Mouse (Mus musculus) erythroblast, embryonic 14.5 days (primary cell): ENCODE data around the gene Efna5. TPM values are rescaled to one million over a fixed set of nuclear protein-coding genes. Genes with fewer than 3 reads are reported as not detected.

Experiments used
- H3K27me3 ChIP-seq: 2 replicates; pipeline ENCODE4 v1.6.1; 2012; ENCODE audit warnings: inconsistent platforms; ENCODE audit not compliant: control insufficient read depth
- H3K36me3 ChIP-seq: 2 replicates; pipeline ENCODE4 v1.6.1; 2012; ENCODE audit warnings: mild to moderate bottlenecking, inconsistent platforms; ENCODE audit not compliant: control insufficient read depth
- H3K4me1 ChIP-seq: 2 replicates; pipeline ENCODE4 v1.6.1; 2012; ENCODE audit warnings: inconsistent platforms; ENCODE audit not compliant: control insufficient read depth
- H3K4me3 ChIP-seq: replicated peaks from 2 replicates; pipeline ENCODE3; 2012; ENCODE audit warnings: moderate library complexity, mild to moderate bottlenecking, inconsistent platforms
- H3K9me3 ChIP-seq: 2 replicates; pipeline ENCODE4 v1.6.1; 2012; ENCODE audit warnings: low read length, inconsistent platforms, mixed read lengths; ENCODE audit not compliant: control insufficient read depth
- GATA1 ChIP-seq: IDR thresholded peaks from 2 replicates; pipeline ENCODE4 v1.6.1; 2012; ENCODE audit warnings: low read length, inconsistent platforms, mixed read lengths
- TAL1 ChIP-seq: IDR thresholded peaks from 3 replicates; pipeline ENCODE4 v1.6.1; 2012; ENCODE audit warnings: low read length, inconsistent platforms, mixed read lengths
- polyA plus RNA-seq: library from polyadenylated mRNA; stranded (reverse); fragments of >175 nt; gene quantifications from 2 replicates; pipeline ENCODE4 v1.2.3, GENCODE M21; 2012

Efna5 gene
- polyA plus RNA-seq, 1 experiment, result not detected

DNA sequence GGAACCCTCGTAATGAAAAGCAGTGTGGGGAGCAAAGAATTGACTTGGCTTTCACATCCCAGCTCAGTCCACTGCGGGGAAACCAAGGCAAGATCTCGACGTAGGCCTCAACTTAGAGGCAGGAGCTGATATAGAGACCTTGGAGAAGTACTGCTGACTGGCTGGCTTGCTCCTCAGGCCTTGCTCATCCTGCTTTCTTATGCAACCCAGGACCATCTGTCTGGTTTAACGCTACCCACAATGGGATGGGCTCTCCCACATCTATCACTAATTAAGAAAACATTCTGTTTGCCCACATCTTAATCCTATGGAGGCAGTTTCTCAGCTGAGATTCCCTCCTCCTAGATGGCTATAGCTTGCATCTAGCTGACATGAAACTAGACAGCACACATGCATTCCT lies 105.7 kb downstream of the Efna5 start:
- Histone ChIP-seq H3K36me3 (no peaks in the 10 kb centered on the region), H3K4me1 (no peaks in the 10 kb centered on the region), H3K4me3 (no peak overlapping the region), H3K27me3 (no peaks in the 10 kb centered on the region), H3K9me3 (no peaks in the 10 kb centered on the region)
- TF ChIP-seq TAL1 (no peak), GATA1 (no peak)

DNA sequence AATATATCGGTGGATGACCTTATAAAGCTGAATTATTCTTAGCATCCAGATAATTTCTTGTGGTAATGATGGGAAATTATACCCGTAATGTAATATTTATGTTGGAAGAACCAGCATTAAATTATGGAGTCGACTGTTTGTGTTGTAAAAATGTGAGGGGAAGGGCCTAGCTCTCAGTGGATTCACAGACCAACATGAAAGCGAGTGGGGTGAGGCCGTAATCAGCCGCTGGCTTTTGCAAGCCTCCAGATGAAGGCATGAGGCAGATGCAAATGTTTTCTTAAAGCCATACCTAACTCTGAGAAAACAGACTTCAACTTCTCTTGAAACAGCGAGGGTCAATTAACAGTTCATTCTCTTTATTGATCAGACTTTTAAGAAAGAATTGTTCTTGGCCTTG lies 106.4 kb downstream of the Efna5 start:
- Histone ChIP-seq H3K4me1 (no peaks in the 10 kb centered on the region), H3K4me3 (no peak overlapping the region), H3K9me3 (no peaks in the 10 kb centered on the region), H3K27me3 (no peaks in the 10 kb centered on the region), H3K36me3 (no peaks in the 10 kb centered on the region)
- TF ChIP-seq GATA1 (no peak), TAL1 (no peak)

DNA sequence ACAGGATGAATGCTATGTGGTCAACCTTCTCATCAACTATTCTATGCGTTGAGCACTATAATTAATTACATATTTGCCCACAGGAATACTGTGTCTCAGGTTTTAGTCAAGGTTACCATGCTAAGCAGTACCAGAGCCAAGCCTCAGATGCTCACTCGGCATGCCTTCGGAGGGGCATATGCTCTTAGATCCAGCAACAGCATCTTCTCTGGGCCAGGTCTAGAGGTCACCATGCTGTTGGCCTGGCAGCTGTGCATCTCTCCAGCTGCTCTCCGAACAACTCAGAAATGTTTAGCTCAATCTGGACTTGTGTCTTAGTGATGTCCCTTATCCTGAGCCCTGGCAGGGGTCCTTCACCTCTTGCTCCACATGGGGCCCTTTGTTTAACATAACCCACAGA lies 114.4 kb downstream of the Efna5 start:
- Histone ChIP-seq H3K4me3 (no peak overlapping the region), H3K27me3 (no peaks in the 10 kb centered on the region), H3K4me1 (no peaks in the 10 kb centered on the region), H3K9me3 (no peaks in the 10 kb centered on the region), H3K36me3 (no peaks in the 10 kb centered on the region)
- no peak for TF ChIP-seq GATA1
- TF ChIP-seq TAL1, result no peak

DNA sequence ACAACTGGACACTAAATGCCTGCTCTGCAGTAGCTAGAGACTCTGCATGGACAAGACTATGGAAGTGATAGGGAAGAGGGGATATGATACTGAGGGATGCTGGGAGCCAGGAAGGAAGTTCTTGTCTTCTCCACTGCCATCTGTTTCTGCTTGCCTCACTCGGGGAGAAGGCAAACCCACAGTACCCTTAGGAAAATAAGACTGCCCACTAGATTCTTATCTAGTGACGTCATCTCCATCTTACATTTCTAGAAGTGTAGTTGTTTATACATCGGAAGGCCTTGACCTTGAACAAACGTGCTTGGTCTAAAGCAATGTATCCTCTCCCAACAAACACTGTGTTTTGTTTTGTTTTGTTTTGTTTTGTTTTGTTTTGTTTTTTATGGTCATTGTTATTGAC lies 116.0 kb downstream of the Efna5 start:
- TF ChIP-seq TAL1 (no peak), GATA1 (no peak)

DNA sequence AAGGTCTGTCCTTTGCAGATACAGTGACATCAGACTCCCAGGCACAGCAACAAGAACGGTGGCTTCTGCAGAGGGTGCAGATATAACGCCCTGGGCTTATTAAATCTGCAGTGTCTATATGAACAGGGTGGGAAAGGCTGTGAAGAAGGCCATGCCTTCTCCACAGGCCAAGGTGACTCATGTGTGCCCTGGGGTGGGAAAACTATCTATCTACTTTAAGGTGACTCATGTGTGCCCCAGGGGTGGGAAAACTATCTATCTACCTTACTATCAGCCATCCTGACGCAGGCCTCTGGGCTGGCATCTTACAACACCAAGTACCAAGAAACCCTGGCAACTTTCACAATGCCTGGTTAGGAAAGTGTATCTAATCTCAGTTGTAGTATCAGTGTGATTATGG lies 124.2 kb downstream of the Efna5 start:
- H3K4me1 ChIP-seq, result peaks cover 6% of the 10 kb centered on the region
- no peaks in the 10 kb centered on the region for H3K36me3 ChIP-seq
- H3K9me3 ChIP-seq, result no peaks in the 10 kb centered on the region
- no peaks in the 10 kb centered on the region for H3K27me3 ChIP-seq
- no peak overlapping the region for H3K4me3 ChIP-seq
- TF ChIP-seq TAL1, result no peak
- TF ChIP-seq GATA1, result no peak

More for the DNA sequence above, 116.0 kb downstream of the Efna5 start:
- H3K4me3 ChIP-seq, result no peak overlapping the region
- no peaks in the 10 kb centered on the region for H3K9me3 ChIP-seq
- H3K27me3 ChIP-seq, result no peaks in the 10 kb centered on the region
- H3K36me3 ChIP-seq, result no peaks in the 10 kb centered on the region
- H3K4me1 ChIP-seq, result no peaks in the 10 kb centered on the region

DNA sequence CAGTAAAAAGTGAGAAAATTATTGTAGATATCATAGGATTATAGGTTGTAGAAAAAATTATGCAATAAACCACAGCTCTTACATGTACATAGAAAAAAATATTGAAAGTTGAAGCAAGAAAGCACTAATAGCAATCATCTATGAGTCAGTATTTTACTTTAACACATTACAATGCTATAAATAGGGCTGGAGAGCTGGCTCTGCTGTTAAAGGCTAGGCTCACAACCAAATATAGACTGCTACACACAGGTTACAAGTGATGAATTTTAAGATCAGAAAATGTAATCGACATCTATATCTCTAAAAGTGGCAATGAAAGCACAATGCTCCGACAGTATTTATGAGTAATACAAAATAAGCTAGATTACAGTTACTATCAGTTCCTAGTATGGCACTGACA lies 125.5 kb downstream of the Efna5 start:
- TF ChIP-seq GATA1 (no peak), TAL1 (no peak)
- no peaks in the 10 kb centered on the region for H3K36me3 ChIP-seq
- no peaks in the 10 kb centered on the region for H3K27me3 ChIP-seq
- no peak overlapping the region for H3K4me3 ChIP-seq
- peaks cover 17% of the 10 kb centered on the region for H3K4me1 ChIP-seq
- no peaks in the 10 kb centered on the region for H3K9me3 ChIP-seq

DNA sequence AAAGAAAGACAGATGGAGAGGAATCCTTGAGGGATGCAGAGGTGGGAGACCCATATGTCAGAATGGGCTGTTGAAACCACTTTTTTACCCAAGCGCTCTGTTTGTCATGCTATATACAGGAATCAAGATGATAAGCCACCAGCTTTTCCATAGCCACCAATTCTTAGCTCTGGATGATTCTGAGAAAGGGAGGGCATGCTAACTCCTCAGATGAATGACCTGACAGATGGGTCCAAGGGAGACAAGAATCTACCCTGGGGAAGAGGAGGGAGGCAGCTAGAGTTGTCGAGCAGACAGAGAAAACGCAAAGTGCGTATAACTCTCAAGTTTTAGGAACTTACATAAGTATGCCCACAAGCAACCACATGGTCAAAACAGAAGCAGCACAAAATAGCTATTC lies 126.5 kb downstream of the Efna5 start:
- no peaks in the 10 kb centered on the region for H3K27me3 ChIP-seq

DNA sequence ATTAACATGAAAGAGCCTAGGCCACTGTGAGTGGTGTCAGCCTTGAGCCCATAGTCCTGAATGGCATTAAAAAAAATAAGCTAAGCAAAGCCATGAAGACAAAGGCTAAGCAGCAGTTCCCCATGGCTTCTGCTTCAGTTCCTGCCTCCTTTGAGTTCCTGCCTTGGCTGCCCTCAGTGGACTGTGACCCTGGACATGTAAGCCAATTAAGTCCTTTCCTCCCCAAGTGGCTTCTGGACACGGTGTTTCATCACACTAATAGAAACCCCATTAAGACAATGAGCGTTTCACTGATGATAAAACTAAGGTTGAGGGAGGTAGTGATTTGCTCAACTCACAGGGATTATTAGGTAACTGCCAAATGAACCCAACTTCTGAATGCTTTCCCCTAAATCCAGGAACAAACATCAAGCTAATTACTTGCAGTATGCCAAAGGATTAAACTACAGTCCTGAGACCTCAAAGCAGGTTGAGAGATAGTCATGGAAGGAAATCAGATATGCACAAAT lies 128.7 kb downstream of the Efna5 start:
- no peak overlapping the region for H3K4me3 ChIP-seq
- TF ChIP-seq GATA1 (no peak), TAL1 (no peak)
- no peaks in the 10 kb centered on the region for H3K36me3 ChIP-seq
- peaks cover 42% of the 10 kb centered on the region for H3K4me1 ChIP-seq
- H3K27me3 ChIP-seq, result no peaks in the 10 kb centered on the region
- H3K9me3 ChIP-seq, result no peaks in the 10 kb centered on the region

More for the DNA sequence above, 126.5 kb downstream of the Efna5 start:
- Histone ChIP-seq H3K4me3 (no peak overlapping the region), H3K4me1 (peaks cover 26% of the 10 kb centered on the region), H3K9me3 (no peaks in the 10 kb centered on the region), H3K36me3 (no peaks in the 10 kb centered on the region)
- TF ChIP-seq GATA1 (no peak), TAL1 (no peak)

DNA sequence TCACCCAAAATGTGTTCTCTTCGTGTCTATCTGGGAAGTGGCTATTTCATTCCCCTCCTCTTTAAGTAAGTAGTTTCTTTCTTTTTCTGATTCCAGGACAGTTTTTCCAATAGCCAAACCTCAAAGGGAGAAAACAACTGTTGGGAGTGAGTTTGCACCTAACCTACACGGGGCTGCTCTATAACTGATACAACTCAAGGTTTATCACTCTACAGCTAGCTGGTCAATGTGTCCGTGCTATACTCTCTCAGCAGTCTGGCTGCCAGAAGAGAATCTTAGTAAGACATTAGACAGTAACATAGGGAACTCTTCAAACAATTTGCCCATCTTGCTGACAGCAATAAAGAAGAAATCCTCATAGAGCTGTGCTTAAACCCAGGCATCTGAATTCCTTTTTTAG lies 130.5 kb downstream of the Efna5 start:
- Histone ChIP-seq H3K4me3 (no peak overlapping the region), H3K27me3 (no peaks in the 10 kb centered on the region; the same call in 1 of the 2 replicates), H3K9me3 (no peaks in the 10 kb centered on the region), H3K36me3 (no peaks in the 10 kb centered on the region), H3K4me1 (peaks cover 42% of the 10 kb centered on the region)
- TF ChIP-seq GATA1 (no peak), TAL1 (no peak)

DNA sequence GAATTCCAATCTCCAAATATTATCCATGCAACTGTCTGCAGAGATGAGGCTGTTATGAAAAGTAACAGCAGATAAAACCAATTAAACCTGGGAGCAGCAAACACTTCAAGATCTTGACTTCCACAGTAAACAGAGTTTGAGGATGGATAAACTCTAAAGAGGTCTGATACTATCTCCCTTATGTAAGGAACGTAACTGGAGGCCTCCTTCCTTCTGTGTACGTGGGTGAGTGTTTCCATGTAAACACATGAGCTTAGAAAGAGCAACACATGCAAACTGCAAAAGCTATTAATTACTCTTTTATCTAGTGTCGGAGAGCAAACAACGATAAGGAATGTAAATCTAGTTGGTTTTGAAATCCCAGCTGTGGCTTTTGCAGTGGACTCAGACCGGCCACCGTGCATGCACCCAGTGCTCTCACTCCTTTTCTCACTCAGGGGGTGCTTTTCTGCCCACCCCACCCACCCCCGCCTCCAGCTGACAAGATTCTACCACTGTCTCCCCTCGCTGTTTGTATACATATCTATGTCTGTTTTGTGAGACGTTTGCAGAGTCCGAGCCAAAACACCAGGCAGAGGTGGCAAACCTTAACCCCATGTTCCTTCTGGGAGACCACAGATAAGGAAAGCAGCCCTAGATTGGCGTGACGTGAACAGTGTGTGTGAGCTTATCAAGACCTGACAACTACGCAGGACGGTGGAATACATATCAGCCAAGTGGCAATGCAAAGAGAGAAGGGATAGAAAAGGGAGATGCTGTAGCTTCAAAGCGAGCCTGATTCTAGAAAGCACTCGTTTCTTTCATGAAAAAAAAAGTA lies 132.1 kb downstream of the Efna5 start:
- H3K4me3 ChIP-seq, result peak overlapping the region; percentile 34

More for the DNA sequence above, 132.1 kb downstream of the Efna5 start:
- Histone ChIP-seq H3K4me1 (peaks cover 45% of the 10 kb centered on the region), H3K9me3 (no peaks in the 10 kb centered on the region), H3K36me3 (no peaks in the 10 kb centered on the region), H3K27me3 (no peaks in the 10 kb centered on the region; the same call in 1 of the 2 replicates)
- TF ChIP-seq TAL1 (peak; percentile 72), GATA1 (peak; percentile 74)
